Mouse (Mus musculus) urinary bladder, postnatal 14 days (tissue): ENCODE data around the gene Pak4.

Experiments used
- DNase-seq: peaks from one replicate; pipeline ENCODE4 v3.0.0; 2021; ENCODE audit warnings: low spot score

The Pak4 gene

GRCm38 (mm10) chr7:28587644-28588043 lies 10.3 kb downstream of the Pak4 start:
- DNase-seq, result no peak

- DNase-seq, result peak; percentile 62
Measured at GRCm38 (mm10) chr7:28586663-28587411, 11.1 kb downstream of the Pak4 start.

DNA sequence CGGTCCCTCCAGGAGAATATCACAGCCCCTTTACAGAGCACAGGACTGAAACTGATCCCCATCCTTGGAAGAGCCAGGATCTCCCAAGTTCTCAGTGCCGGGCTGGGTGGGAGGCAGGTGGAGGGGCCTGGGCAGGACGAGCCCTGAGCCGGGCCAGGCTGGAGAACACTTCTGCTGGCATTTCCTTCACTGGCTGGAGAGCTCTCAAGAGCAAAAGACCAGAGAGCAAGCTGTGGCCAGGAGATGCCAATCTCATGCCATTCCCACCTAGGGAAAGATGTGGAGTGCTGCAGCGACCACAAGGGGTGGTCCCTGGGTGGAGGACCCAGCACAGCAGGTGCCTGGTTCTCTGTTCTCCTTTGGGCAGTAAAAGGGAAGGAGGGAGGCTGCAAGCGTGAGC lies 13.0 kb downstream of the Pak4 start:
- no peak for DNase-seq

DNA sequence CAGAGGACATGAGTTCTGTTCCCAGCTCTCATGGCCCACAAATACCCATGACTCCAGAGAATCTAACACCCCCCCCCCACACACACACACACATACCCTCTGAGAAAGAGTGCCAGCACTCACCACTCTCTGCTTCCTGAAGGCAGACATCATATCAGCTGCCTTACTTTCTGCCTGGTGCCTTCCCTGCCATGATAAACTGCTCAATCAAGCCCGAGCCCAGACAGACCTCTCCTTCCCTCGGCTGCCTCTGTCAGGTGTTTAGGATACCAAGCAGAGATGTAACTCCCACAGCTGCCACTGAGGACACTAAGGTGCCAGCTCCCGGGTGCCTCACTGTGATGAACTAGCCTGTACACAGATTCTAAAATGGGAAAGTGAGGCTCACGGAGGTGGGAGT lies 13.5 kb downstream of the Pak4 start:
- no peak for DNase-seq

- no peak for DNase-seq
Measured at GRCm38 (mm10) chr7:28583570-28584344, 14.2 kb downstream of the Pak4 start.

DNA sequence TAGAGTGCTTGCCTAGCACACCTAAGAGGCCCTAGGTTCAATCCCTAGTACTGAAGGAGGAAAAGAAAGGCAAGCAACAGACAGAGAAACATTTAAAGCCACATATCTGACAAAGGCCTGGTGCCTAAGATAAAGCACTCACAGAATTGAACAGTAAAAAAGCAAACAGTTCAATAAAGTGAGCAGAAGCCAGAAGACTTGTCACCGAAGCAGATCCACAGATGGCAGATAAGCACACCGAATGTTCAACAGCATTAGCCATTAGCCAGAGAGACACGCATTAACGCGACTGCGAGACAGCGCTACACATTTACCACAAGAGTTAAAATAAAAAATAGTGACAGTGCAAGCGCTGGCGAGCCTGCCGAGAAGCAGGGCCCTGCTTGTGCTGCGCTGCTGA lies 15.1 kb downstream of the Pak4 start:
- DNase-seq, result no peak

DNA sequence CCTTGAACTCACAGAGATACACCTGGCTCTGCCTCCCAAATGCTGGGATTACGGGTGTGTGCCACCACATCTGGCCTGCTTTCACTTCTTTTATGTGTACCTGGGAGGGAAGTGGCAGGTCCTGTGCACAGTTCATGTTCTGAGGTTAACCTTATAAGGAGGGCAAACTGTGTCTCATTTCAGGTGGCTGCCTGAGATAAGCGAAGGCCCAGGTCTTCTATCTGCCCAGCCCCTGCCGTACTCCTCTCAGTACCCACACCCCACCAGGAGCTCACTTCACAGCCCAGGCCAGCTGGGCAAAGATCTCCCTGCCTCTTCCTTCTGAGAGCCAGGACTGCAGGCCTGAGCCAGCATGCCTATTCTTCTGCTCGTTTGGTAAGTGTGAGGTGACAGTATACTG lies 16.3 kb downstream of the Pak4 start:
- no peak for DNase-seq

DNA sequence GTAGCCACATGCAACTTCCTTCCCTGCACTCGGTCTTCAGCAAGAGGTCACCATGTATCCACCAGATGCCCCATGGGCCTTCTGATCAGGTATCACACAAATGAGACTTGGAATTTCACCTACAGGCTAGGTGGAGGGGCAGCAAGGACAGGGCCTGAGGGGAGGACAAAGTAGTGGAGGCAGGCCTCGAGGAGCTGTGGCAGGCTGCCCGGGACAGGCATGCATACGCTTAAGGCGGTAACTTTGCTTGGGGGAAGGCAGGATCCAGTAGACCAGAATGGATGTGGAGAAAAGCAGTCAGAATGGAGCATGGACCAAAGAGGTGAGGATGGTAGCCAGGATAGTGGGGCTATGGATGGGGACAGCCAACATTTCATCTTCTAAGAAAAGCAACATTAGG lies 18.2 kb downstream of the Pak4 start:
- no peak for DNase-seq

- no peak for DNase-seq
Measured at GRCm38 (mm10) chr7:28578543-28579053, 19.4 kb downstream of the Pak4 start.

GRCm38 (mm10) chr7:28577826-28578542 lies 20.0 kb downstream of the Pak4 start:
- peak; percentile 89 for DNase-seq

DNA sequence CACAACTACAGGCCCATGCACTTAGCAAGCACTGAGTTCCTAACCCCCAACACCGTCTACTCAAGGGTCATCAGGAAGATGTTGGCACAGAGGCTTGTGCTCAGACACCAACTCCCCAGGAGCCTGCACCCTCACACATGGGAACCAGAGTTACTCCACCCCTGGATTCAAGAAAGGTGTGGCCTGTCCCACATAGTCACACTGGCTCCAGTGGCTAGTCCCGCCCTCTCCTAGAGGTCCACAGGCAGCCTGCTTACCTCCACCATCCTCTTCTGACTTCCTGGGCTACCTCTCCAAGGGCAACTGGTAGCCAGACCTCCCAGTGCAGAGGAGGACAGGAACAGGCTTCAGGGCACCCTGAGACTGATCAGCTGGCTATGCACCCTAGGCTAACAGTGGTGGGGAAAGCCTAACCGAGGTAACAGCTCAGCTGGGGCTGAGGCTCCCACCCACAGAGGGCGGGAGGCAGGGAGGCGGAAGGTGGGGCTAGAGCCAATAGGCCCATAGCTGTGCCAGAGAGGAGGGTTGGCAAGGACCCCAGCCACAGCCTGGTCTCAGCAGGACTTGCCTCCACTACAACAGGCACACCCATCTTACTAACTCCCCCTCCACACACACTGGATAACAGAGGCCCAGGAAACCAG lies 21.6 kb downstream of the Pak4 start:
- DNase-seq, result peak; percentile 88

GRCm38 (mm10) chr7:28575597-28575996 lies 22.4 kb downstream of the Pak4 start:
- no peak for DNase-seq

GRCm38 (mm10) chr7:28573236-28573635 lies 24.7 kb downstream of the Pak4 start:
- DNase-seq, result no peak

GRCm38 (mm10) chr7:28572689-28573088 lies 25.3 kb downstream of the Pak4 start:
- no peak for DNase-seq

DNA sequence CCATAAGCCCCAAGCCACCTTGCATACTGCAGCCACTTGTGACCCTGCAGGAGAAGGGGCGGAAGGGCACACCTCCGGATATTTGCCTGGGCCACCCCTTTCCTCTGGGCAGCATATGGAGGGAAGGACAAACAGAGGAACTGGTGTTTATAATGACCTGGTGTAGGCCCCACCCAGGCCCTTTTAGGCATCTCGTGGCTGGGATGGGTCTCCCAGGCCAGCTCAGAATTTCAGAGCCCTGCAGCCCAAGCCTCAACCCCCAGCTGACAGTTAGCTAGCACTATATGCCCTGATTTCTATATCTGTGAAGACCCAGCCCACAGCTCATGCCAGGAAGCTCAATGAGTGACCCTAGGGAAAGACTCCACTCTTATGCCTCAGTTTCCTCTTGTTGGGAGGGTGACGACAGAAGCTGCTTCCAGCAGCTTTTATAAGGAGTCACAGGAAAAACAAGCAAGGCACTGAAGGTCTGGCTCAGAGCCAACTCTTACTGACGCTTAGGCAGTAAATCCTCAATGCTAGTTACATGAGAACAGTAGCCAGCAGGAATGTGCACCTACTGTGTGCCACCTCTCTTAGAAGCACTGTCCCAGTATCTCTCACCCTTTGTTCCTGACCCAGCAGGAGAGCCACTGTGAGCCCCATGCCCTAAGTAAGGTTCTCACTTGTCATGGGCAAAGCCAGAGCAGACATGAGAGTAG lies 26.9 kb downstream of the Pak4 start:
- peak; percentile 68 for DNase-seq

GRCm38 (mm10) chr7:28570291-28570981 lies 27.5 kb downstream of the Pak4 start:
- DNase-seq, result peak; percentile 98

- DNase-seq, result peak; percentile 73
Measured at GRCm38 (mm10) chr7:28568253-28568652, 29.7 kb downstream of the Pak4 start.

DNA sequence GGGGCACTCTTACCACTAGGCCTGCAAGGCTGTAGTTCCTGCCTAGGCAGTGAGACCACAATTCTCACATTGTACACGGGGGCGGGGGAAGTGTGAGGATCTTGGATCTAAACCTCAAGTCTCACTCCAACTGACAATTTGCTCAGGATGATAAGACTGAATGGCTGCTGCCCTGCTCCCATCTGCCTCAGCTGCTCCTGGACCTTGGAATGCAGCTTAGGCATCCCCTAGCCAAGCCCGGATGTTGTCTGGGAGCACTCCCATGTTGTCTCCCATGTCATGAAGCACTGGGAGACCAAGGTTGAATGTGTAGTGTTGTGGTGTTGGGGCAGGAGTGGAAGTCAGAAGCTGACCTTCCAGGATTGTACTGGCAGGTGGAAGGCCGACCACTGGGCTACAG lies 30.4 kb downstream of the Pak4 start:
- no peak for DNase-seq

DNA sequence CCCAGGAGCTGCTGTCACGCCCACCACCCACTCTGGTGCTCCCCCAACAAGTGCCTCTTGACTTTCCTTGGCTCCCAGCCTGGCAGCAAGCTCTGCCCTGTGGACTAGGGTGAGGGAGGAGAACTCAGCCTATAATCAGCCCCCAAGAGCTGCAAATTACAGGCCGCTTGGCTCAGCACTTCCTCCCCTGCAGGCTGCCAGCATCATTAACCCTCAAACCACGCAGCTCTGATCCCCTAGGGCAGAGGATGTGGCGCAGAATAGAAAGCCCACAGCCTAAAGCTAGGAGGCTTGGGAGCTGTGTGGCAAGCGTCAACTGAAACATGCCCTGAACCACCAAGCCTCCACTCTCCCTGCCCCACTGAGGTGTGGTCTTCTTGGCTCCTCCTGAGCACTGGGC lies 32.6 kb downstream of the Pak4 start:
- DNase-seq, result no peak

DNA sequence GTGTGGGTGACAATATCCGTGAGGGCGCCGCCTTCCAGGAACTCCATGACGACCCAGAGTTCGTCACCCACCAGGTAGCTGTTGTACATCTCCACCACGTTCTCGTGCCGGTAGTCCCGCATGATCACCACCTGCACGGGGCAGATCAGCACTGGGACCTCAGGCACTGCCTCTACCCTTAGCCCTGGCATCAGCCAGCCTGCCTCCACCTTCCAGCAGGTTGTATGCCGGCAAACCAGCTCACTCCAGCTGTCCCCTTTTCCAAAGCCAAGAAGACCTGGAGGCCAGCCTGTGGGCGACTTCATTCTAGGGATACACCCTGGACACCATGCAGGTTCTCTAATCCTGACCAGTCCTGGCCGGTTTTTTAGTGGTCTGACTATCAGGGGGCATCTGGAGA lies 35.0 kb downstream of the Pak4 start:
- DNase-seq, result no peak

GRCm38 (mm10) chr7:28562371-28562770 lies 35.6 kb downstream of the Pak4 start:
- no peak for DNase-seq
